Comparison of ENCODE assay signal across 9 mouse cellular contexts in genomic region chr13:48624968-48625398, GRCm38 (mm10). TPM values are rescaled to one million over a fixed set of nuclear protein-coding genes. Genes with fewer than 3 reads are reported as not detected.
DNase-seq lines count a peak whose midpoint lies in the region; ATAC-seq and TF ChIP-seq lines count a peak whose summit lies in the region.
"Had no signal": no experiment of that assay in that cellular context is flagged by ENCODE, and none has a peak within 500 bp of the region (broad histone marks: within the 10 kb centered on the region; RNA-seq: fewer than 3 reads in every experiment).

No protein-coding gene starts in this region.

- peaks cover 9% of the 10 kb centered on the region for H3K27me3 ChIP-seq in ES-Bruce4 (ENCODE audit: control insufficient read depth, insufficient read depth, low read length, poor library complexity, severe bottlenecking)
- H3K27me3 ChIP-seq in forebrain, embryonic 13.5 days = peaks cover 5% of the 10 kb centered on the region
- H3K27me3 ChIP-seq in liver, embryonic 12.5 days (replicated peaks) = peaks cover 42% of the 10 kb centered on the region
- H3K27me3 ChIP-seq: CH12.LX had no signal

- DNase-seq in gastrocnemius, adult 2 months = no peak
- DNase-seq in gastrocnemius, postnatal 14 days = no peak
- DNase-seq in adipocyte (ENCODE audit: low spot score) = no peak
- no peak for DNase-seq in kidney, postnatal 10 days

- peak overlapping the region; percentile 96 for H3K27ac ChIP-seq in gastrocnemius, adult 2 months
- no peak overlapping the region for H3K27ac ChIP-seq in ES-Bruce4 (ENCODE audit: insufficient read depth, low read length)
- H3K27ac ChIP-seq in forebrain, embryonic 13.5 days = peak overlapping the region; percentile 88
- no peak overlapping the region for H3K27ac ChIP-seq in liver, embryonic 12.5 days

- TF ChIP-seq POLR2A in ES-Bruce4 (IDR thresholded peaks at IDR 0.05; ENCODE audit: insufficient read depth, low read length) = no peak

- ATAC-seq in forebrain, embryonic 13.5 days = peak; percentile 77
- ATAC-seq in liver, embryonic 12.5 days = peak; percentile 58; the same call in 1 of the 2 replicates
- ATAC-seq in megakaryocyte progenitor cell, adult 5-6 weeks (replicated peaks; ENCODE audit: poor library complexity) = no peak; the same call in 1 of the 2 replicates

- WGBS in forebrain, embryonic 13.5 days = 2% methylated on average over 26 of the region's 26 CpGs
- whole genome bisulfite sequencing in liver, embryonic 12.5 days (ENCODE audit: insufficient replicate concordance) = 4% methylated on average over 26 of the region's 26 CpGs

- peaks cover 5% of the 10 kb centered on the region; the same call in 1 of the 2 replicates for H3K9me3 ChIP-seq in ES-Bruce4 (replicated peaks; ENCODE audit: control insufficient read depth, insufficient read depth, low read length, poor library complexity, severe bottlenecking)
- H3K9me3 ChIP-seq in forebrain, embryonic 13.5 days (replicated peaks) = no peaks in the 10 kb centered on the region
- H3K9me3 ChIP-seq in liver, embryonic 12.5 days (replicated peaks) = no peaks in the 10 kb centered on the region

- H3K4me3 ChIP-seq in gastrocnemius, adult 2 months = peak overlapping the region; percentile 82
- peak overlapping the region; percentile 69 for H3K4me3 ChIP-seq in ES-Bruce4 (ENCODE audit: low read depth, low read length)
- peak overlapping the region; percentile 70 for H3K4me3 ChIP-seq in forebrain, embryonic 13.5 days
- peak overlapping the region; percentile 53 for H3K4me3 ChIP-seq in liver, embryonic 12.5 days

- no peak for TF ChIP-seq EP300 in ES-Bruce4 (IDR thresholded peaks at IDR 0.05; ENCODE audit: insufficient read depth, low read depth, low read length)

- peak overlapping the region; percentile 76 for H3K4me2 ChIP-seq in forebrain, embryonic 13.5 days
- H3K4me2 ChIP-seq in liver, embryonic 12.5 days = peak overlapping the region; percentile 72

- intact Hi-C loops in gastrocnemius, adult 2 months (cut with DNase I) = no loop called here
- intact Hi-C loops in gastrocnemius, postnatal 14 days (cut with DNase I; ENCODE audit: low total_unique reads) = no loop called here

- peak overlapping the region; percentile 63 for H3K9ac ChIP-seq in ES-Bruce4 (ENCODE audit: low read depth, poor library complexity, severe bottlenecking)
- peak overlapping the region; percentile 90 for H3K9ac ChIP-seq in forebrain, embryonic 13.5 days
- peak overlapping the region; percentile 36 for H3K9ac ChIP-seq in liver, embryonic 12.5 days

- no peaks in the 10 kb centered on the region for H3K36me3 ChIP-seq in ES-Bruce4 (ENCODE audit: control insufficient read depth, insufficient read depth, low read length, poor library complexity, severe bottlenecking)
- no peaks in the 10 kb centered on the region for H3K36me3 ChIP-seq in forebrain, embryonic 13.5 days (ENCODE audit: poor library complexity, severe bottlenecking)
- H3K36me3 ChIP-seq in liver, embryonic 12.5 days = no peaks in the 10 kb centered on the region

- no peaks in the 10 kb centered on the region for H3K4me1 ChIP-seq in ES-Bruce4 (ENCODE audit: control insufficient read depth, insufficient read depth, low read length)
- peaks cover 7% of the 10 kb centered on the region; the same call in 1 of the 2 replicates for H3K4me1 ChIP-seq in forebrain, embryonic 13.5 days
- H3K4me1 ChIP-seq in liver, embryonic 12.5 days = peaks cover 5% of the 10 kb centered on the region; the same call in 1 of the 2 replicates

- no peak for TF ChIP-seq CTCF in gastrocnemius, adult 2 months (IDR thresholded peaks at IDR 0.05)
- TF ChIP-seq CTCF in ES-Bruce4 (IDR thresholded peaks at IDR 0.05; ENCODE audit: low read depth, low read length) = no peak

RNA-seq across cellular contexts. Expression of gene Ptpdc1, which starts 0.5 kb away (rescaled TPM):
- 1 to 10 TPM; 3.2 to 4.7 TPM for total RNA-seq in gastrocnemius, adult 2 months (2021)
- total RNA-seq in gastrocnemius, postnatal 14 days (2021) = 1 to 10 TPM; 4.9 to 7.0 TPM
- 6.2 and 7.0 TPM in 2 replicates for polyA plus RNA-seq in ES-Bruce4 (2011; ENCODE audit: insufficient read depth, insufficient read length, low read depth, missing spikeins)
- polyA plus RNA-seq in forebrain, embryonic 13.5 days (2015; fragmentation: Nextera tagmentation; extraction: Ambion mirVana) = 13.0 and 13.4 TPM in 2 replicates
- polyA plus RNA-seq in liver, embryonic 12.5 days (2016; fragmentation: Nextera tagmentation; extraction: Ambion mirVana) = 1.2 and 1.4 TPM in 2 replicates
- total RNA-seq in megakaryocyte progenitor cell, adult 5-6 weeks (2015) = 3.3 and 4.4 TPM in 2 replicates
- total RNA-seq in megakaryocyte progenitor cell, adult 5-6 weeks (2017) = 1.8 and 3.4 TPM in 2 replicates
- total RNA-seq: CH12.LX had no signal

RNA-seq across cellular contexts. Expression of gene Barx1, which starts 37.8 kb away (rescaled TPM):
- not detected for total RNA-seq in gastrocnemius, adult 2 months (2021)
- total RNA-seq in gastrocnemius, postnatal 14 days (2021) = not detected
- 0.57 and 1.1 TPM in 2 replicates for polyA plus RNA-seq in ES-Bruce4 (2011; ENCODE audit: insufficient read depth, insufficient read length, low read depth, missing spikeins)
- not detected in 2 replicates for polyA plus RNA-seq in forebrain, embryonic 13.5 days (2015; fragmentation: Nextera tagmentation; extraction: Ambion mirVana)
- polyA plus RNA-seq in liver, embryonic 12.5 days (2016; fragmentation: Nextera tagmentation; extraction: Ambion mirVana) = 7.2 and 7.8 TPM in 2 replicates
- total RNA-seq in megakaryocyte progenitor cell, adult 5-6 weeks (2015) = not detected in 2 replicates
- total RNA-seq in megakaryocyte progenitor cell, adult 5-6 weeks (2017) = not detected in 2 replicates
- total RNA-seq: CH12.LX had no signal

Comparison
In these comparisons a context has a peak if more than half of its experiments do, and no peak if none do; other contexts are left out.
1. H3K27ac ChIP-seq: peak in gastrocnemius, adult 2 months (single experiment) and forebrain, embryonic 13.5 days (single experiment); none in ES-Bruce4 (single experiment) and liver, embryonic 12.5 days (single experiment).
2. H3K9ac ChIP-seq: peak in every context shown above with its lines; median percentile 90 in forebrain, embryonic 13.5 days; 63 in ES-Bruce4; 36 in liver, embryonic 12.5 days.
3. Peak in every context shown above with its lines, with median percentiles within 50 percentile points of each other: H3K4me3 ChIP-seq.